ENCODE assay signal across 8 mouse cellular contexts in genomic region chr5:109996026-109996937, GRCm38 (mm10). TPM values are rescaled to one million over a fixed set of nuclear protein-coding genes. Genes with fewer than 3 reads are reported as not detected.
A peak's percentile ranks its signal among the peaks of the same experiment; 100 is the strongest.
DNase-seq lines count a peak whose midpoint lies in the region; ATAC-seq and TF ChIP-seq lines count a peak whose summit lies in the region.
"Not testable (repeated sequence)": the region's sequence is repeated elsewhere in the genome, so short reads cannot be mapped to it uniquely, and the experiment has no call there.

Zfp932 (plus strand) TSS chr5:109996521.

- peak; percentile 100 for ATAC-seq in erythroid progenitor cell, adult 5-6 weeks (replicated peaks; ENCODE audit: low FRiP score, poor library complexity, severe bottlenecking)
- ATAC-seq in heart, embryonic 12.5 days (ENCODE audit: insufficient number of reproducible peaks, low FRiP score): not testable (repeated sequence)
- peak; percentile 98 for ATAC-seq in kidney, postnatal 0 days (replicated peaks; ENCODE audit: low FRiP score, low read depth)

- not testable (repeated sequence) for H3K27ac ChIP-seq in heart, embryonic 12.5 days (ENCODE audit: poor library complexity, severe bottlenecking)
- 0 out of 2 replicates have a peak within 1 kb of the TSS, but pooled peaks have one; percentile 19 for H3K27ac ChIP-seq in kidney, postnatal 0 days

- H3K4me2 ChIP-seq in heart, embryonic 12.5 days: not testable (repeated sequence)
- H3K4me2 ChIP-seq in kidney, postnatal 0 days (ENCODE audit: low read length): peak within 1 kb of the TSS; percentile 51

- H3K4me1 ChIP-seq in heart, embryonic 12.5 days (replicated peaks); kidney, postnatal 0 days (replicated peaks; ENCODE audit: insufficient read depth, low read length): not testable (repeated sequence)

- not testable (repeated sequence) for H3K27me3 ChIP-seq in heart, embryonic 12.5 days (replicated peaks); kidney, postnatal 0 days (ENCODE audit: insufficient read depth, low read length)

- H3K4me3 ChIP-seq in heart, embryonic 12.5 days: not testable (repeated sequence)
- H3K4me3 ChIP-seq in kidney, postnatal 0 days (replicated peaks; ENCODE audit: low read depth, low read length): peak within 1 kb of the TSS; percentile 36

- WGBS in heart, embryonic 12.5 days: no CpG with 5 or more reads among the region's 24 CpGs
- 4% methylated on average over 24 of the region's 24 CpGs for WGBS in kidney, postnatal 0 days

- H3K9me3 ChIP-seq in heart, embryonic 12.5 days (replicated peaks); kidney, postnatal 0 days (replicated peaks; ENCODE audit: low read length): not testable (repeated sequence)

- not testable (repeated sequence) for TF ChIP-seq CTCF in kidney, postnatal 0 days (IDR thresholded peaks at IDR 0.05; ENCODE audit: low read depth)

- H3K9ac ChIP-seq in heart, embryonic 12.5 days; kidney, postnatal 0 days (ENCODE audit: low read depth, low read length): not testable (repeated sequence)

- DNase-seq in CD4-positive helper T cell, adult 2 months (ENCODE audit: low read depth, low spot score): peak; percentile 83
- DNase-seq in brain, adult 2 months (ENCODE audit: low read depth, low spot score): peak; percentile 94
- DNase-seq in kidney, postnatal 0 days (ENCODE audit: low spot score): not testable (repeated sequence)
- DNase-seq in liver: peak; percentile 85
- DNase-seq in monocyte, adult 2 months (ENCODE audit: low read depth in 1 of 2, low spot score in 2 of 2): peak; percentile 29 to 38
- peak; percentile 81 to 83 for DNase-seq in spleen, postnatal 36 days (ENCODE audit: low spot score in 2 of 2)

- H3K36me3 ChIP-seq in heart, embryonic 12.5 days; kidney, postnatal 0 days (ENCODE audit: insufficient read depth, low read length): not testable (repeated sequence)

RNA-seq across cellular contexts. Expression of gene Zfp932, which starts in this region (rescaled TPM):
- 5.4 and 16.2 TPM in 2 replicates for total RNA-seq in erythroid progenitor cell, adult 5-6 weeks (2015; ENCODE audit: low replicate concordance)
- total RNA-seq in erythroid progenitor cell, adult 5-6 weeks (2017; ENCODE audit: low replicate concordance): 3.3 and 9.9 TPM in 2 replicates
- 13.7 and 14.7 TPM in 2 replicates for polyA plus RNA-seq in heart, embryonic 12.5 days (2016; fragmentation: Nextera tagmentation; extraction: Ambion mirVana)
- 22.2 and 25.7 TPM in 2 replicates for polyA plus RNA-seq in kidney, postnatal 0 days (2015; fragmentation: Nextera tagmentation; extraction: Ambion mirVana)
